Mouse (Mus musculus): ENCODE results near the gene Acer1.
"Not testable (repeated sequence)": the region's sequence is repeated elsewhere in the genome, so short reads cannot be mapped to it uniquely, and the experiment has no call there.

The Acer1 gene

GRCm38 (mm10) chr17:56935363-56936131 lies 46.4 kb downstream of the Acer1 start, which contains the start of gene Mllt1:
Mllt1 (minus strand) TSS chr17:56935415.
- no peaks in the 10 kb centered on the region for H3K36me3 ChIP-seq (ENCODE audit: control insufficient read depth, insufficient read depth, low read length, poor library complexity, severe bottlenecking)
- H3K27me3 ChIP-seq (ENCODE audit: control insufficient read depth, insufficient read depth, low read length, poor library complexity, severe bottlenecking): no peaks in the 10 kb centered on the region
- peak; percentile 98 for DNase-seq (ENCODE audit: low read depth, low spot score)

- DNase-seq (ENCODE audit: low read depth, low spot score): no peak
- Histone ChIP-seq H3K27me3 (ENCODE audit: control insufficient read depth, insufficient read depth, low read length, poor library complexity, severe bottlenecking) (no peaks in the 10 kb centered on the region), H3K36me3 (ENCODE audit: control insufficient read depth, insufficient read depth, low read length, poor library complexity, severe bottlenecking) (no peaks in the 10 kb centered on the region)
Observed at GRCm38 (mm10) chr17:56934545-56935330, 47.2 kb downstream of the Acer1 start.

GRCm38 (mm10) chr17:56933395-56933794 lies 48.5 kb downstream of the Acer1 start:
- H3K36me3 ChIP-seq (ENCODE audit: control insufficient read depth, insufficient read depth, low read length, poor library complexity, severe bottlenecking): no peaks in the 10 kb centered on the region
- DNase-seq (ENCODE audit: low read depth, low spot score): no peak

GRCm38 (mm10) chr17:56930026-56930425 lies 51.9 kb downstream of the Acer1 start:
- no peak for DNase-seq (ENCODE audit: low read depth, low spot score)

More at GRCm38 (mm10) chr17:56933395-56933794, 48.5 kb downstream of the Acer1 start:
- H3K27me3 ChIP-seq (ENCODE audit: control insufficient read depth, insufficient read depth, low read length, poor library complexity, severe bottlenecking): no peaks in the 10 kb centered on the region

GRCm38 (mm10) chr17:56929530-56929929 lies 52.4 kb downstream of the Acer1 start:
- DNase-seq (ENCODE audit: low read depth, low spot score): no peak
- Histone ChIP-seq H3K27me3 (ENCODE audit: control insufficient read depth, insufficient read depth, low read length, poor library complexity, severe bottlenecking) (no peaks in the 10 kb centered on the region), H3K36me3 (ENCODE audit: control insufficient read depth, insufficient read depth, low read length, poor library complexity, severe bottlenecking) (peaks cover 2% of the 10 kb centered on the region; the same call in 1 of the 2 replicates)

More at GRCm38 (mm10) chr17:56930026-56930425, 51.9 kb downstream of the Acer1 start:
- H3K27me3 ChIP-seq (ENCODE audit: control insufficient read depth, insufficient read depth, low read length, poor library complexity, severe bottlenecking): no peaks in the 10 kb centered on the region
- H3K36me3 ChIP-seq (ENCODE audit: control insufficient read depth, insufficient read depth, low read length, poor library complexity, severe bottlenecking): peaks cover under 1% of the 10 kb centered on the region; the same call in 1 of the 2 replicates

GRCm38 (mm10) chr17:56929101-56929500 lies 52.8 kb downstream of the Acer1 start:
- H3K27me3 ChIP-seq (ENCODE audit: control insufficient read depth, insufficient read depth, low read length, poor library complexity, severe bottlenecking): no peaks in the 10 kb centered on the region

GRCm38 (mm10) chr17:56925998-56926397 lies 55.9 kb downstream of the Acer1 start:
- peaks cover 2% of the 10 kb centered on the region; the same call in 1 of the 2 replicates for H3K36me3 ChIP-seq (ENCODE audit: control insufficient read depth, insufficient read depth, low read length, poor library complexity, severe bottlenecking)
- H3K27me3 ChIP-seq (ENCODE audit: control insufficient read depth, insufficient read depth, low read length, poor library complexity, severe bottlenecking): no peaks in the 10 kb centered on the region
- DNase-seq (ENCODE audit: low read depth, low spot score): no peak

More at GRCm38 (mm10) chr17:56929101-56929500, 52.8 kb downstream of the Acer1 start:
- no peak for DNase-seq (ENCODE audit: low read depth, low spot score)
- peaks cover 2% of the 10 kb centered on the region; the same call in 1 of the 2 replicates for H3K36me3 ChIP-seq (ENCODE audit: control insufficient read depth, insufficient read depth, low read length, poor library complexity, severe bottlenecking)

- H3K36me3 ChIP-seq (ENCODE audit: control insufficient read depth, insufficient read depth, low read length, poor library complexity, severe bottlenecking): no peaks in the 10 kb centered on the region
- no peaks in the 10 kb centered on the region for H3K27me3 ChIP-seq (ENCODE audit: control insufficient read depth, insufficient read depth, low read length, poor library complexity, severe bottlenecking)
- no peak for DNase-seq (ENCODE audit: low read depth, low spot score)
Observed at GRCm38 (mm10) chr17:56919725-56920124, 62.2 kb downstream of the Acer1 start.

GRCm38 (mm10) chr17:56917166-56917565 lies 64.8 kb downstream of the Acer1 start:
- Histone ChIP-seq H3K36me3 (ENCODE audit: control insufficient read depth, insufficient read depth, low read length, poor library complexity, severe bottlenecking) (no peaks in the 10 kb centered on the region), H3K27me3 (ENCODE audit: control insufficient read depth, insufficient read depth, low read length, poor library complexity, severe bottlenecking) (no peaks in the 10 kb centered on the region)
- DNase-seq (ENCODE audit: low read depth, low spot score): no peak

GRCm38 (mm10) chr17:56913444-56913843 lies 68.5 kb downstream of the Acer1 start:
- DNase-seq (ENCODE audit: low read depth, low spot score): no peak
- H3K27me3 ChIP-seq (ENCODE audit: control insufficient read depth, insufficient read depth, low read length, poor library complexity, severe bottlenecking): no peaks in the 10 kb centered on the region
- no peaks in the 10 kb centered on the region for H3K36me3 ChIP-seq (ENCODE audit: control insufficient read depth, insufficient read depth, low read length, poor library complexity, severe bottlenecking)

GRCm38 (mm10) chr17:56913023-56913422 lies 68.9 kb downstream of the Acer1 start:
- Histone ChIP-seq H3K36me3 (ENCODE audit: control insufficient read depth, insufficient read depth, low read length, poor library complexity, severe bottlenecking) (no peaks in the 10 kb centered on the region), H3K27me3 (ENCODE audit: control insufficient read depth, insufficient read depth, low read length, poor library complexity, severe bottlenecking) (no peaks in the 10 kb centered on the region)
- DNase-seq (ENCODE audit: low read depth, low spot score): no peak

GRCm38 (mm10) chr17:56909764-56910163 lies 72.2 kb downstream of the Acer1 start:
- not testable (repeated sequence) for DNase-seq (ENCODE audit: low read depth, low spot score); H3K36me3 ChIP-seq (ENCODE audit: control insufficient read depth, insufficient read depth, low read length, poor library complexity, severe bottlenecking); H3K27me3 ChIP-seq (ENCODE audit: control insufficient read depth, insufficient read depth, low read length, poor library complexity, severe bottlenecking)

GRCm38 (mm10) chr17:56907887-56908286 lies 74.0 kb downstream of the Acer1 start:
- Histone ChIP-seq H3K27me3 (ENCODE audit: control insufficient read depth, insufficient read depth, low read length, poor library complexity, severe bottlenecking) (no peaks in the 10 kb centered on the region), H3K36me3 (ENCODE audit: control insufficient read depth, insufficient read depth, low read length, poor library complexity, severe bottlenecking) (peaks cover 2% of the 10 kb centered on the region; the same call in 1 of the 2 replicates)
- DNase-seq (ENCODE audit: low read depth, low spot score): no peak

GRCm38 (mm10) chr17:56907096-56907495 lies 74.8 kb downstream of the Acer1 start:
- Histone ChIP-seq H3K36me3 (ENCODE audit: control insufficient read depth, insufficient read depth, low read length, poor library complexity, severe bottlenecking) (peaks cover 2% of the 10 kb centered on the region; the same call in 1 of the 2 replicates), H3K27me3 (ENCODE audit: control insufficient read depth, insufficient read depth, low read length, poor library complexity, severe bottlenecking) (no peaks in the 10 kb centered on the region)
- DNase-seq (ENCODE audit: low read depth, low spot score): no peak

GRCm38 (mm10) chr17:56906166-56906565 lies 75.8 kb downstream of the Acer1 start:
- Histone ChIP-seq H3K36me3 (ENCODE audit: control insufficient read depth, insufficient read depth, low read length, poor library complexity, severe bottlenecking) (peaks cover 6% of the 10 kb centered on the region), H3K27me3 (ENCODE audit: control insufficient read depth, insufficient read depth, low read length, poor library complexity, severe bottlenecking) (no peaks in the 10 kb centered on the region)
- DNase-seq (ENCODE audit: low read depth, low spot score): no peak

All from splenic B cell, adult 2 months (primary cell).